Mouse (Mus musculus) testis, adult 2 months (tissue): ENCODE results near the gene Plbd2.

Experiments
- CTCF ChIP-seq: fragments of 200-500 bp; IDR thresholded peaks from 2 replicates; pipeline ENCODE4 v1.5.1; 2012; ENCODE audit warnings: low read depth, mild to moderate bottlenecking, inconsistent platforms, low read length, moderate library complexity; ENCODE audit not compliant: control insufficient read depth, insufficient read depth, insufficient replicate concordance
- POLR2A ChIP-seq: fragments of 200-500 bp; IDR thresholded peaks from 2 replicates; pipeline ENCODE4 v1.6.1; 2012; ENCODE audit warnings: low read depth, mild to moderate bottlenecking, inconsistent platforms, low read length, moderate library complexity; ENCODE audit not compliant: control insufficient read depth

GRCm38 (mm10) chr5:120534686-120535075 is 31.3 kb upstream of the Plbd2 start:
- TF ChIP-seq CTCF (no peak), POLR2A (no peak)
